Mouse (Mus musculus) thymus, postnatal 36 days (tissue): ENCODE results near the gene Dqx1.

Experiments
- DNase-seq, 2 experiments: peaks; one replicate each; pipeline ENCODE4 v3.0.0; 2022; ENCODE audit warnings: mixed read lengths in 2 of 2

Gene Dqx1

DNA sequence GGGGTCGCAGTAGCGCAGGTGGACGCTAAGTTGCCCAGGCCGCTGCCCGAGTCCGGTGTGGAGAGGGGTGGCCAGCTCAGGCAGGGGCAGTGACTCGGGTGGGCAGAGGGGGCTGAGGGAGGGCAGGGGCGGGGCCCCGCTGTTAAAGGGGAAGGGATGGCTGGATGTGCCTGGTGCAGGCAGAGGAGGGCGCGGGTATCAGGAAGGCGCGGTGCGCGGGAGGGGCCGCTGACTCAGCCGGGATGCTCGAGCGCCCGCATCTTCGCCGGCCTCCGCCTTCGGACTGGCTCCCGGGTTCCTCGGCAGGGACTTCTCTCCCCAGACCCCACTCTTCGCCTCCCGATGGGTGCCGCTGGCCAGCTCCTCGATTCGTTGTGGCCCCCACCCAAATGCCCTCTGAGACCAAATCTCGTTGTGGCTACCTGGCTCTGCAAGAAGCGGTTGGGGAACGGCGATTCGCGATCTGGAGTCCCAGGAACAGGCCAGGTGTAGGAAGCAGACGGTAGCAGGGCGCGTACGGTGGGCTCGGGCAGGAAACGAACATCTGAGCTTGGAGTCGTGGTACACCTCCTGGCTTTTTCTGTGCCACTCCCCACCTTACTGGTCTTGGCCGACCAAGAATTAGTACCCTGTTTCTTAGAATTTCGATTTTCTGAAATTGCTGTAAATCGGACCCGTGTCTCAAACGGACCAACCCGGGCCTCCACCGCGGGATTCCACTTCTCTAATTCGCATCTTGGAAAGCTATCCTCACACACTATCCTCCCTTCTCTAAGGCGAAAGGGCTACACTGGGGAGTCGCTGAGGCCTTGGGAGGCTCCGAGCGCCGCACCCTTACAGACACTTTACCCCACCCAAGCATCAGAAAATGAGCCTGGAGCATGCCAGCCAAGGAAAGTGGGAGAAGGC, 12.9 kb downstream of the Dqx1 start:
- DNase-seq = peak in 1 of 2 experiments; percentile 36

GRCm38 (mm10) chr6:83071220-83071619, 13.6 kb downstream of the Dqx1 start:
- DNase-seq = no peak

GRCm38 (mm10) chr6:83074979-83075378, 17.3 kb downstream of the Dqx1 start:
- no peak for DNase-seq

- no peak for DNase-seq
Observed at GRCm38 (mm10) chr6:83077630-83078323, 20.1 kb downstream of the Dqx1 start, which contains the start of gene Pcgf1. Pcgf1 (plus strand) TSS chr6:83077869.

DNA sequence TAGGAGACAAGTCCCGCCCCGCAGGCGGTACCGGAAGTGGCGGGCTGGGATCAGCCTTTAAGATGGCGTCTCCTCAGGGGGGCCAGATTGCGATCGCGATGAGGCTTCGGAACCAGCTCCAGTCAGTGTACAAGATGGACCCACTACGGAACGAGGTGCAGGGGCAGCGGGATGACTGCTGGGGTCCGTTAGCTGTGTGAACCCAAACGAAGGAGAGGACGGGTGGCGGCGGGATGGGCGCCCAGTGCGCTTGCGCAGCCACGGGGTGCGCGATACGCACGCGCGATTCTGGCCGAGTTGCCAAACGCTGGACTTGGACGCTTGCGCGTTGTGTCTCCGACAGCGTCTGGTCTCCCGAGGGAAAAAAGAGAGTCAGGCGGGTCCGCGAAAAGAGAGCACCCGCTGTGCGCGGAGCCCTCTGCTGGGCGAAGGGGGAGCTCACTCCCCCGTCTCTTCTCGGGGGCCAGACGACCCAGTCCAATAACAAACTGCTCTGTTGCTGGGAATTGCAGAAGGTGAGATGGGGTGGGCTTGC, 20.7 kb downstream of the Dqx1 start:
- DNase-seq = peak; percentile 99 to 100

DNA sequence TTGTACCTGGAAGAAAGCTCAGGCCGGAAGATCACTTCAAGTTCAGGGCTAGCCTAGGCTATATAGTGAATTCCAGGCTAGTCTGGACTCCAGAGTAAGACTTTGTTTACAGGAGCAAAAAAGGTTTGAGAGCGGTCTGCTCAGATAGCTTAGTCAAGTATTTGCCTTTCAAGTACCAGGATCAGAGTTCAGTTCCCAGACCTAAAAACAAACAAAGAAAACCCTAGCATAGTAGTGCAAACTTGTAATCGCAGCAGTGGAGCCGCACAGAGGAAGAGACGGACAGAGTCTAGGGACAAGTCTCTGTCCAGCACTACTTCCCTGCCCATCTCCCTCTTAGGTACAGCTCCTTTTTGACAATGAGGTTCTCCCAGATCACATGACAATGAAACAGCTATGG, 22.6 kb downstream of the Dqx1 start:
- DNase-seq = no peak

DNA sequence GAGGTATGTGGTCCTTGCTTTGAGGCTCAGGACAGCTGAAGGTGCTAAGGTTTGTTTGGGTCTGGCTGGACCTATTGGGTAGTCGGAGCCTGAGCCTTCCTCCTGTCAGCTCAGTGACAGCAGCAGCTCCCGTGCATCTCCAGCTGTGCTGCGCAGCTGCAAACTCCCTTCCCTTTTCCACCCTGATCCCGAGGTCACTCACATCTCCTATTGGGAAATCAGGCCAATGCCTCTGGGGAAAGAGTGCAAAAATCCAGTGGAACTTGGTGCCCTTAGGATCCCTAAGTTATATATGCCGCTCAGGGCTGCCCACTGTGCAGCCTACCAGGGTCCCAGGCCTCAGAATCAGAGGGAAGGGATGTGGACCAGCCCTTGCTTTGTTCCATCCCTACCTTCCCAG, 25.9 kb downstream of the Dqx1 start:
- DNase-seq = no peak

DNA sequence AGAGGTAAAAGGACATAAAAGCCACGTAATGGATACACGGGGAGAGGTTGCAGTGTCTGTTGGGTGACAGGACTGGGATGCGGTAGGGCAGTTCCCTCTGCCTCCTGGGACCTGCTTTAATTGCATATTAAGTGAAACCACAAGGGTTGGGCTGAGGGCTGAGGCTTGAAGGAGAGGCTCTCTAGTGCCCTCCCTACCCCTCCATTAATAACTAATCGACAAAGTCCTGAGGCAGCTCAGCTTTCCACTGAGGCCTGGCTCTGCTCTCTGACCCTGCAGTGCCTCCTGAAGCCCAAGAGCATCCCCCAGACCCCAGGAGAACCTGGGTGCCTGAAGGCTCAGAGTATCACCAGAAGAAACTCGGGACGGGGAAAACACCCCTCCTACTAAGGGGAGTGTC, 26.8 kb downstream of the Dqx1 start:
- no peak for DNase-seq

GRCm38 (mm10) chr6:83086121-83087035, 28.7 kb downstream of the Dqx1 start, which contains the start of gene Lbx2:
Lbx2 (plus strand) TSS chr6:83086367.
- DNase-seq = peak; percentile 24 to 45

- DNase-seq = no peak
Observed at GRCm38 (mm10) chr6:83087205-83087925, 29.7 kb downstream of the Dqx1 start.

- DNase-seq = no peak
Observed at GRCm38 (mm10) chr6:83087926-83088260, 30.2 kb downstream of the Dqx1 start.

GRCm38 (mm10) chr6:83092416-83093127, 34.9 kb downstream of the Dqx1 start:
- DNase-seq = no peak

- DNase-seq = peak; percentile 47 to 68
Observed at GRCm38 (mm10) chr6:83095968-83096367, 38.3 kb downstream of the Dqx1 start.

GRCm38 (mm10) chr6:83098411-83098810, 40.8 kb downstream of the Dqx1 start:
- no peak for DNase-seq

DNA sequence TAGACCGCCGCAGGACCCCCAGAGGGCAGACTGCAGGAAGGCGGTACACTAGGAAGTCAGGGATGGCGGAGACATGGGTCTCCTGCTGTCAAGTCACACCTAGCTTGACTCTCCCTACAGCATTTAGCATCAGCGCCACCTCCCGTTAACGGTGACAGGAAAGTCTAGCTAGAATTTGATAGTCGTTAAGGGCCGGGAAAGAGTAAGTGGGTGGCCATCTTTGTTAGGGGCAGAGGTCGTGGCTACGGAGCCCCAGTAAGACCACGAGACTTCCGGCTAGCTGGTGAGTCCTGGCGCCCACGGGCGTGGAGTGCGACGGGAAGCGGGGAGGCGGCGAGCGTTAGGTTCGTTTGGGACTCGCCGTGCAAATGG, 43.7 kb downstream of the Dqx1 start, which contains the start of the genes Ccdc142 and Gm42688:
TSS of gene Ccdc142 (plus strand) at position 286 of the 372 bp plus-strand sequence.
TSS of gene Gm42688 (plus strand) at position 302 of the 372 bp plus-strand sequence.
- DNase-seq = peak; percentile 93 to 94

GRCm38 (mm10) chr6:83101688-83102556, 44.3 kb downstream of the Dqx1 start:
- peak; percentile 81 to 84 for DNase-seq

DNA sequence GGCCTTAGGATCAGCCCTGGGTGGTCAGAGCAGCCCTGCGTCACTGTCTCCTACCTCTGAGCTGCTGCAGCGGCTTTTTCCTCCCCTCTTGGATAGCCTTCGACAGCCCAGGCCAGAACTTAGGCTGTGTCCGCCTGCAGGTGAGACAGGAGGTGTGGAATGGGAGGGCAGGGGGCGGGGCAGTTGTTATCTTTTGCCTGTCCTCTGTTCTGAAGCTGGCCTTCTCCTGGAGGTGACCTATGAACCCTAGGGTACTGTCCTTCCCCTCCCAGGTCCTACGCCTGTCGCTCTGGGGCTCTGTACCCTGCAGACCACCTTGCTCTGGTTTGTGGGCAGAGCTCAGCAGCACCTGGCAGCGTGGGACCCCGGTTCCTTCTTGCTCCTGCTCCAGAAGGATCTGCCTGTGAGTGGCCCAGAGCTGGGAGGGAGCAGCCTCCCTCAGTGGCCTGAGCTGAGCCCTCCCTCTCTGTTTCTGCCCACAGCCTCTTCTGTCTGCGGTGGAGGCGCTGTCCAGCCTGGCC, 45.5 kb downstream of the Dqx1 start:
- no peak for DNase-seq

DNA sequence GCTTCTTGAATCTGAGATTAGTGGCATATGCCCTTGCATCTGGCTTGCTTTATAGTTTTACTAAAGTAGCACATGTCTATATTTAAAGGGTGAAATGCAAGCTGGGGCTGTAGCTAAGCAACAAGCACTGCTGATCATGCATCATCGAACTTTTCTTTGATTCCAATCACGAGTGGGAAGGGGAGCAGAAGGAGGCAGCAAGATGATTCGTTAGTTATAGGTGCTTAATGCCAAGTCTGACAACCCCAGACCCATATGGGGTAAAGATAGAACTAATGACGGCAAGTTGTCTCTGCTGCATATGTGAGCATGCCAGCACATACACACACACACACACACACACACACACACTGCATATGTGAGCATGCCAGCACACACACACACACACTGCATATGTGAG, 46.5 kb downstream of the Dqx1 start:
- DNase-seq = no peak

DNA sequence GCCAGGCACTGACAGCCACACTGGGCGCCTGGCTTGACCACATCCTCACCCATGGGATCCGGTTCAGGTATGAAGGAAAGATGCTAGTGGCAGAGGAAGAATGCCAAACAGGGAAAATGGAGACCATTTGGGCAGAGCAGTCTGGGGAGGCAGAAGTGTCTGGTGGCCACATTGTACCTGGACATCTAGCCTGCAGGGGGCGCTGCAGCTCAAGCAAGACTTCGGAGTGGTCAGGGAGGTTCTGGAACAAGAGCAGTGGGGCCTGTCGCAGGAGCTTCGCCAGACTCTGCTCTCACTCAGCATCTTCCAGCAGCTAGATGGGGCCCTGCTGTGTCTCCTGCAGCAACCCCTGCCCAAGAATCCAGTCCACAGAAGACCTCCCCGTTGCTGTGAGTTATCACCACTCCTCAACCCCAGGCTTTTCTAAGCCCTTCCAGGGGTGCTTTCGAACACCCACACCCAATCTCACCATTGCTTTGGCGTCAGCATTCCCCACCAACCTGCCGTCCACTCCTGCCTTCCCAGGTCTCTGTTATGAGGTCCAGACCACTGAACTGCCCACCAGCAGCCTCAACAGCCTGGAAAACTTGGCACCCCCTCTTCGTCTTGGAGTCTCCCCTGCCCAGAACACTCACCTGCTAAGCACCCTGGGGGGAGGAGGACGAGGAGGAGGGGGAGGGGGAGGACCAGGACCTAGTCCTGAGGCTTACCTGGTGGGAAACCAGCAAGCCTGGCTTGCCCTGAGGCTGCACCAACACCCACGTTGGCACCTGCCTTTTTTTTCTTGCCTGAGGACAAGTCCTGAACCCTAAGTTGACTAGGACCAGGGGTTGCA, 50.1 kb downstream of the Dqx1 start:
- peak; percentile 83 for DNase-seq
